Mouse (Mus musculus) v-Abl transformed pro-B cells (cell line): Measurements from ENCODE around the gene Wnt7b.

ENCODE experiments used
- in situ Hi-C, 2 experiments: fragments of 400-800 bp; cut with MboI; formaldehyde crosslinking; loops; one replicate each; pipeline ENCODE4 v1.15.1; 2025; ENCODE audit not compliant: unreplicated experiment in 2 of 2

The Wnt7b gene

DNA sequence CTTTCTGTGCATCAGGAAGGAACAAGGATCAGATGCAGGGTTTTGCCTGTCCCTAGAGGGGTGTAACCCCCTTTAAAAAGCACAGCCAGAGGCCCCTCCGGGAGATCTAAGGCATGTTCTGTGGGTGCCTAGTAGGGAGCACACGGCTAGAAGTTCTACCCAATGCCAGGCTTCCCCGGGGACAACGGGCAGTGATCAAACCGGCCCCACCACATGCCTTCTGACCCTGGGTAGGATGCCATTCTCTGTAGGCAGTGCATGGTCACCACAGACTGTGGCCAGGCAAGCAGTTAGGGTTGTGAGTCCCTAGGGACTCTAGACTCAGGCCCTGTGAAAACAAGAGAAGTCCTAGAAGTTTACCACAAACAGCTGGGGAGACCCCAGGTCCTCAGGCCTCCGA lies 47.6 kb downstream of the Wnt7b start:
- in situ Hi-C loops, result no loop called here

DNA sequence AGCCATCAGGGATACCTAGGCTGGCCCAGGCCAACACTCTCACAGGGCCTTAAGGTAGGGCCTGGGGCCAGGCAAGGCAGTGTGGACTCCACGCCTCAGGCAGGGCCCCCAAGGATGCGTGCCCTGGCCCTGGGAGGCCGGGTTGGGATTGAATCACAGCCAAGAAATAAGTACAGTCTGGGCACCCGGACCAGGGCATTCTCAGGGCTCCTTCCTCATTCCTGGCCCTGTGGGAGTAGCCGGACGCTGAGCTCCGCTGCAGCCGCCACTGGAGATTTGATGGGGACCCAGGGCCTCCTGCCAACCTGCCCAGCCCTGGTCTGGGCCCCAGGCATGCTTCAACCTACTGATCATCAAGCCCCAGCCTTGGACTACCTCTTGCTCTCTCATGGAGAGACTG lies 48.1 kb downstream of the Wnt7b start:
- in situ Hi-C loops, result no loop called here

DNA sequence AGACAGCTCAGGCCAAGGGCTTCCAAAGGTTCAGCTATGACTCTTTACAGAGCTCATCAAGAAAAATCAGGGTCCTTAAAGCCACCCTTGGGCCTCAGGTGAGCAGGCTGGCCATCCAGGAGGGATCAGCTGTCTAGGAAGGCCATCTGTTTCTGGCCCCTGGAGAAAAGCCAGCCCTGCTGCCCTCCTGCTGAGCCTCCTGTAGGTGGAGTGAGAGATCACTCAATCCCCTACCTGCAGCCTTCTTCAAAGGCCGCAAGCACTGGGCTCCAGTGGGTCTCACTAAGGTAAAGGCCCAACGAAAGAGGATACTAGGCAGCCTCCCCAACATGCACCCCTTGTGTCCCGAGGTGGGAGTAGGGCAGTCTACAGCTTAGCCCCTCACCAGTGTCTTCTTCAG lies 50.2 kb downstream of the Wnt7b start:
- in situ Hi-C loops, result no loop called here

DNA sequence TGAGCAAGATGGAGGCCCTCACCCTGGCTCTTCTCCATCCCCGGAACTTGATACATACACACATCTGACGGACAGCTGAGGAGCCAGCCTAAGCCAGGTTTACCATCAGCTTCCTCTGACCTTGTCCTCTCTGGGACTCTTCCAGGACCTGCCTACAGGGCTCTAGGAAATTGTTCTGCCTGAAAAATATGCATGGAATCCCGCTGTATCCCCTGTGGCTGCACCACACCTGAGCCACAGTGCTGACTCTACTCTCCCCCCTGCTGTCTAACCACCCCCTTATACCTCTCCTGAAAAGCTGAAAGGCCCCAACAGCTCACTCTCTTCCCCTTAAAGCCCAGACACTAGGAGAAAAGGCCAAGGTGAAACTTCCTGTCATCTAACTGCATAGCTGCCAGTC lies 52.4 kb downstream of the Wnt7b start:
- in situ Hi-C loops, result no loop called here

- in situ Hi-C loops, result no loop called here
Observed at GRCm38 (mm10) chr15:85524404-85524950, 57.8 kb downstream of the Wnt7b start.

GRCm38 (mm10) chr15:85523173-85523991 lies 58.9 kb downstream of the Wnt7b start:
- in situ Hi-C loops, result no loop called here

DNA sequence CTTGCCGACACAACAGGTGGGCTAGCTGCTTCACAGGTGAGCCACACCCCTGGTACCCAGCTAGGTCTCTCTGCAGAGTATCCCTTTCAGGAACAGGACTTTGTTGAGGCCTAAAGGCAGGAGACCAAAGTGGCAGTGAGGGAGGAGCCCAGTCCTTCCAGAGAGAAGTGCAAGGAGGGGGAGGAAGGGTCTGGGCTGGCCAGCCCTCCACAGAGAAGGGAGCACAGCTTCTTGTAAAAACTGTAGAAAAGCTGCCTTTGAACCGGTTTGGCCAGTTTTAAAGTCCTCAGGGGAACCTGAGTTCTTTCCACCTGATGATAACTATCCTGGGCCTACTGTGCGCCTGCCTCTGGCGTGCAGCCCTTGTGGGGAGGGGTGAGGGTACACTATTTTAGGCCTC lies 62.8 kb downstream of the Wnt7b start:
- in situ Hi-C loops, result no loop called here

GRCm38 (mm10) chr15:85507370-85508014 lies 74.8 kb downstream of the Wnt7b start:
- in situ Hi-C loops, result no loop called here

GRCm38 (mm10) chr15:85506680-85507079 lies 75.6 kb downstream of the Wnt7b start:
- in situ Hi-C loops, result no loop called here

- in situ Hi-C loops, result no loop called here
Observed at GRCm38 (mm10) chr15:85505118-85505925, 77.0 kb downstream of the Wnt7b start.

DNA sequence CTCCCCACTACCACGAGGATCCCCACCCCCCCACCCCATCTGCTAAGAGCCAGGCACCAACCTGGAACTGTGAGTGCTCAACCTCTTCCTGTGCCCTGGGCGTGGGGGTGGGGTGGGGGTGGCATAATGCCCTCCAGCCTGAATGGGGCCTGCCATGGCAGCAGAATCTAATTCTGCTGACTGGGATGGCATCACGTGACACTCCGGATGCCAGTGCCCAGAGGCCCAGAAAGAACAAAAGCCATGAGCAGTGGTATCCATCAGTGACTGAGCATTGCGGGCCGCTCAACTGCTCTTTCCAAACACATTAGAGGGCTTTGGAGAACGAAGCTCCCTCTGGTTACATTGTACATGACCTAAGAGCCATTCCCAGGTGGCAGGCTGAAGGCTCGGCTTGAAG lies 79.1 kb downstream of the Wnt7b start, which contains the start of gene 7530416G11Rik:
Gene 7530416G11Rik (minus strand): TSS at position 101 of the 400 bp plus-strand sequence.
- in situ Hi-C loops, result no loop called here

DNA sequence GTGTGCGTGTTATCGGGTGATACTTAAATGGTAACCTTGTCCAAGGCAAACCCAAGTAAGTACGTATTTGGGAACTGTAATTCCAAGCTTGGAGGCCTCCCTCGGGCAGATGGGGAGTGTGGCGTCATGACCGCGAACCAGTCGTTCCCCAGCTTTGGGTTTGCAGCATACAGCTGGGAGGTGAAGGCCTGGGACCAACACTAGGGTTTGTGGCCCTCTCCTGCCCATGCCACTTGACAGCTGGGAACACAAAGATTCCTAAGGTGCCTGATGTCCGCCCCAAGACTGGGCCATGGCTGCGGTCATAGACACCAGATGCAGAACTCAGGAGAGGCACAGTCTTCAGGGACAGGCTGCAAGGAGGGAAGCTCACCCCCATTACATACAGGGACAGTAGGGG lies 82.0 kb downstream of the Wnt7b start:
- in situ Hi-C loops, result no loop called here

GRCm38 (mm10) chr15:85497981-85498475 lies 84.2 kb downstream of the Wnt7b start:
- in situ Hi-C loops, result no loop called here

- in situ Hi-C loops, result no loop called here
Observed at GRCm38 (mm10) chr15:85497548-85497947, 84.7 kb downstream of the Wnt7b start.

DNA sequence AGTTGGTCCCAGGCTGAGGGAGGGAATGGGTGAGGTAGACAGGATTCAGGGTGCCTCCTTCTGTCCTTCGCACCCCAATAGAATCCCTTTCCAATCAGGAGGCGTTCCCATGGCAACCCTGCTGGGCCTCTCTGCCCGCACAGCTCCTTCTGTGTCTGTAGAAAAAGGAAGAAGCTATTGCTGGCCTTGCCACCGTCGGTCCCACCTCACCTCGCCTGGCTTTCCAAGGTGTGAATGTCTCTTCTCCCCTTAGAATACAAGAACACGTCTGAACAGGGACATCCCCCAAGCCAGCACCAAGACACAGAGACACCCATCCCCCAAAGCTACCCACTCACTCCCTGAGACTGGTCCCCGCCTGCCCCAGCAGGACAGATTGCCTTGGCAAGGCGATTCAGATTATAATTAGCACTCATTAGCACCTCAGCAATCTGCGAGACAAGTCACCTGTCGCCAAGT lies 88.1 kb downstream of the Wnt7b start:
- in situ Hi-C loops, result loop anchor here in 1 of 2 experiments (5.0 kb wide), 1 partner anchor 83 kb away; no protein-coding TSS in a partner anchor

DNA sequence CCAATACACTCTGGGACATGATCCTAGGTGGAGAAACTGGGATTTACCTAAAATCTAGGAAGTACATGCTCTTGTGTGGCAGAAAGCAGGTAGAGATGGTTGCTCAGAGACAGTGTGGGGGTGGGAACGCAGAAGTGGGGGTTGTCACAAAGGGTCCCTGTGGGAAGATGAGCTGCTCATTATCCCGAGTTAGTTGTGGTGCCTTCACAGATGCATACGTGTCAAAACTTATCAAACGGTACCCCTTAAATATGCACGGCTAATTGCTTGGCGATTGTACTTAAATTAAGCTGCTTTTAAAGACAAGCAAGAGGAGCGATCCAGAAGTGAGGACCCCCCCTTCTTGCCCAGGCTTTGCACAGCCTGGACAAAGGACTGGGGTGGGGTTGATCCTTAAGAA lies 92.5 kb downstream of the Wnt7b start:
- in situ Hi-C loops, result loop anchor here in 1 of 2 experiments (5.0 kb wide), 1 partner anchor 88 kb away; no protein-coding TSS in a partner anchor

DNA sequence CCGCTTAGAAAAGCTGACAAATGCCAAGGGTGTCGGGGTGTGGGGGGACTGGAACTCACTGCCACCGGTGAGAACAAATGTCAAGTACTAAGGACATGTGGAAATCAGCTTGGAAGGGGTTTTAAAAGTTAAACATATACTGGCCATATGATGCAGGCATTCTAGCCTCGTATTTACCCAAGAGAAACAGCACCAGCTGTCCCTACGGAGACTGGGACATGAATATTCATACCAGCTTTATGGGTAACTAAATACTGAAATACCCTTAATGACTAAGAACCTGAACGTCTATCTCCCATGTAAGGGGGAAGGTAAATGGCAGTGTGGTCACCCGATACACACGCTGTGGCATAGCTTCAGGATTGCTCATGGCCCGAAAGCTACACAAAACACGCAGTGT lies 93.4 kb downstream of the Wnt7b start:
- in situ Hi-C loops, result no loop called here
